In the genomic region with DNA sequence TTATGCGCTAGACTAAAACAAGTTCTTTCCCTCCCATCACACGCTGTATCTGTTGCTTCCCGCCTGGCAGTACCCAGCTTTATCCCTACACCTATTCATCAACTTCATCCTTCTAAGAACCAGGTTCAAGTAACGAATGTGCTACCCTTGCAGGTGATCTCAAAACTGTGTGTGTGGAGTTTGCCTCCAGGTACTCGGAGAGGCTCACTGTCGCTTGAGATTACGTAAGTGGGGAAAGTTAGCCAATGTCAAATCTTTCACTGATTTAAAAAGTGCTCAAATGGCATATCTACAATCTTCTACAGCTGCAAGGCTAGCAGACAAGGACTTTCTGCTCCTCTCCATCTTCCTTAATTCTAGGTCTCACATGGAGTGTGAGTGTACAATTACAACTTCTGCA, we compare ENCODE assay signal across 7 mouse cellular contexts. TPM values are rescaled to one million over a fixed set of nuclear protein-coding genes. Genes with fewer than 3 reads are reported as not detected.
DNase-seq lines count a peak whose midpoint lies in the region; ATAC-seq and TF ChIP-seq lines count a peak whose summit lies in the region.

No protein-coding gene starts in this region.

- ATAC-seq in embryonic facial prominence, embryonic 12.5 days (ENCODE audit: insufficient number of reproducible peaks, insufficient read depth, low FRiP score, low TSS enrichment) = no peak
- ATAC-seq in hindbrain, embryonic 14.5 days (ENCODE audit: low FRiP score) = no peak
- no peak for ATAC-seq in liver, embryonic 13.5 days (ENCODE audit: low read depth)

- H3K9me3 ChIP-seq in embryonic facial prominence, embryonic 12.5 days = no peaks in the 10 kb centered on the region
- H3K9me3 ChIP-seq in hindbrain, embryonic 14.5 days (ENCODE audit: control insufficient read depth, low read length) = no peaks in the 10 kb centered on the region
- H3K9me3 ChIP-seq in liver, embryonic 13.5 days (replicated peaks) = no peaks in the 10 kb centered on the region

- H3K4me3 ChIP-seq in kidney, adult 2 months (ENCODE audit: insufficient read depth, low read depth, low read length) = peak overlapping the region; percentile 65
- H3K4me3 ChIP-seq in embryonic facial prominence, embryonic 12.5 days = no peak overlapping the region
- H3K4me3 ChIP-seq in hindbrain, embryonic 14.5 days (replicated peaks; ENCODE audit: low read length) = no peak overlapping the region; the same call in 1 of the 2 replicates
- H3K4me3 ChIP-seq in liver, embryonic 13.5 days (replicated peaks) = peak overlapping the region; percentile 95

- no peak for TF ChIP-seq POLR2A in kidney, adult 2 months (IDR thresholded peaks at IDR 0.05; ENCODE audit: low read depth, low read length)

- peak overlapping the region; percentile 98 for H3K27ac ChIP-seq in kidney, adult 2 months (ENCODE audit: insufficient read depth, low read depth, low read length)
- H3K27ac ChIP-seq in embryonic facial prominence, embryonic 12.5 days = no peak overlapping the region
- H3K27ac ChIP-seq in hindbrain, embryonic 14.5 days = no peak overlapping the region
- H3K27ac ChIP-seq in liver, embryonic 13.5 days = peak overlapping the region; percentile 11; the same call in 1 of the 2 replicates

- no peaks in the 10 kb centered on the region; the same call in 1 of the 2 replicates for H3K27me3 ChIP-seq in kidney, adult 2 months (replicated peaks; ENCODE audit: control insufficient read depth, insufficient read depth, low read length)
- no peaks in the 10 kb centered on the region for H3K27me3 ChIP-seq in embryonic facial prominence, embryonic 12.5 days
- no peaks in the 10 kb centered on the region for H3K27me3 ChIP-seq in hindbrain, embryonic 14.5 days (ENCODE audit: control insufficient read depth, insufficient read depth, low read length)
- H3K27me3 ChIP-seq in liver, embryonic 13.5 days = no peaks in the 10 kb centered on the region

- peak; percentile 76 for DNase-seq in kidney, adult 2 months
- no peak for DNase-seq in kidney, postnatal 14 days
- DNase-seq in hindbrain, embryonic 14.5 days (ENCODE audit: low spot score) = no peak
- DNase-seq in liver, embryonic 13.5 days = no peak
- DNase-seq in right cerebral cortex, adult 18-20 months = no peak
- DNase-seq in ovary, postnatal 14 days (ENCODE audit: low spot score) = no peak

- peaks cover 46% of the 10 kb centered on the region for H3K4me1 ChIP-seq in kidney, adult 2 months (ENCODE audit: control insufficient read depth, insufficient read depth, low read length)
- H3K4me1 ChIP-seq in embryonic facial prominence, embryonic 12.5 days = peaks cover 17% of the 10 kb centered on the region
- peaks cover 34% of the 10 kb centered on the region for H3K4me1 ChIP-seq in hindbrain, embryonic 14.5 days (replicated peaks; ENCODE audit: control insufficient read depth, insufficient read depth, low read length)
- peaks cover 67% of the 10 kb centered on the region for H3K4me1 ChIP-seq in liver, embryonic 13.5 days (replicated peaks)

- H3K36me3 ChIP-seq in kidney, adult 2 months (ENCODE audit: control insufficient read depth, insufficient read depth, low read length) = peaks cover 1% of the 10 kb centered on the region; the same call in 1 of the 2 replicates
- H3K36me3 ChIP-seq in embryonic facial prominence, embryonic 12.5 days = no peaks in the 10 kb centered on the region
- H3K36me3 ChIP-seq in hindbrain, embryonic 14.5 days (replicated peaks; ENCODE audit: control insufficient read depth, insufficient read depth) = no peaks in the 10 kb centered on the region
- H3K36me3 ChIP-seq in liver, embryonic 13.5 days = 0 out of 2 replicates have a peak, but pooled peaks cover 3% of the 10 kb centered on the region

- 34% methylated on average over 7 of the region's 7 CpGs for WGBS in kidney, adult 2 months
- WGBS in embryonic facial prominence, embryonic 12.5 days = 89% methylated on average over 7 of the region's 7 CpGs
- 92% methylated on average over 7 of the region's 7 CpGs for whole genome bisulfite sequencing in hindbrain, embryonic 14.5 days
- WGBS in liver, embryonic 13.5 days (ENCODE audit: insufficient replicate concordance) = 78% methylated on average over 7 of the region's 7 CpGs

- H3K9ac ChIP-seq in embryonic facial prominence, embryonic 12.5 days = peak overlapping the region; percentile 12; the same call in 1 of the 2 replicates
- peak overlapping the region; percentile 40 for H3K9ac ChIP-seq in hindbrain, embryonic 14.5 days
- H3K9ac ChIP-seq in liver, embryonic 13.5 days = peak overlapping the region; percentile 37

- H3K4me2 ChIP-seq in embryonic facial prominence, embryonic 12.5 days (replicated peaks) = peak overlapping the region; percentile 20; the same call in 1 of the 2 replicates
- peak overlapping the region; percentile 22; the same call in 1 of the 2 replicates for H3K4me2 ChIP-seq in hindbrain, embryonic 14.5 days (replicated peaks)
- peak overlapping the region; percentile 44 for H3K4me2 ChIP-seq in liver, embryonic 13.5 days

- no peak for TF ChIP-seq CTCF in kidney, adult 2 months (conservative IDR thresholded peaks at IDR 0.05; ENCODE audit: insufficient read depth, insufficient read length, low read depth, low read length)

RNA-seq across cellular contexts. Expression of gene Ndel1, which starts 20.8 kb away (rescaled TPM):
- polyA plus RNA-seq in kidney, adult 2 months (2012; rRNA removed) = 88.9 and 104 TPM in 2 replicates
- 78.6 and 82.0 TPM in 2 replicates for polyA plus RNA-seq in embryonic facial prominence, embryonic 12.5 days (2016; fragmentation: Nextera tagmentation; extraction: Ambion mirVana)
- 91.2 and 97.1 TPM in 2 replicates for polyA plus RNA-seq in hindbrain, embryonic 14.5 days (2014; fragmentation: Nextera tagmentation; extraction: Ambion mirVana)
- 35.5 and 40.0 TPM in 2 replicates for polyA plus RNA-seq in liver, embryonic 13.5 days (2015; fragmentation: Nextera tagmentation; extraction: Ambion mirVana)

RNA-seq across cellular contexts. Expression of gene Rnf222, which starts 37.5 kb away (rescaled TPM):
- polyA plus RNA-seq in kidney, adult 2 months (2012; rRNA removed) = 0.07 and 0.13 TPM in 2 replicates
- polyA plus RNA-seq in embryonic facial prominence, embryonic 12.5 days (2016; fragmentation: Nextera tagmentation; extraction: Ambion mirVana) = 0.08 and 0.19 TPM in 2 replicates
- polyA plus RNA-seq in hindbrain, embryonic 14.5 days (2014; fragmentation: Nextera tagmentation; extraction: Ambion mirVana) = not detected in 2 replicates
- 0.08 and 0.09 TPM in 2 replicates for polyA plus RNA-seq in liver, embryonic 13.5 days (2015; fragmentation: Nextera tagmentation; extraction: Ambion mirVana)

RNA-seq across cellular contexts. Expression of gene Rpl26, which starts 50.5 kb away (rescaled TPM):
- polyA plus RNA-seq in kidney, adult 2 months (2012; rRNA removed) = 1,040 and 1,128 TPM in 2 replicates
- 915 and 939 TPM in 2 replicates for polyA plus RNA-seq in embryonic facial prominence, embryonic 12.5 days (2016; fragmentation: Nextera tagmentation; extraction: Ambion mirVana)
- 573 and 680 TPM in 2 replicates for polyA plus RNA-seq in hindbrain, embryonic 14.5 days (2014; fragmentation: Nextera tagmentation; extraction: Ambion mirVana)
- polyA plus RNA-seq in liver, embryonic 13.5 days (2015; fragmentation: Nextera tagmentation; extraction: Ambion mirVana) = 881 and 895 TPM in 2 replicates

Comparison
In these comparisons a context has a peak if more than half of its experiments do, and no peak if none do; other contexts are left out.
1. H3K27ac ChIP-seq: peak in kidney, adult 2 months (single experiment) and liver, embryonic 13.5 days (single experiment); none in embryonic facial prominence, embryonic 12.5 days (single experiment) and hindbrain, embryonic 14.5 days (single experiment).
2. H3K4me3 ChIP-seq: peak in kidney, adult 2 months (single experiment) and liver, embryonic 13.5 days (single experiment); none in embryonic facial prominence, embryonic 12.5 days (single experiment) and hindbrain, embryonic 14.5 days (single experiment).
3. Peak in every context shown above with its lines, with median percentiles within 50 percentile points of each other: H3K4me2 ChIP-seq and H3K9ac ChIP-seq.